Mouse (Mus musculus) bone marrow, adult 2 months (tissue): ENCODE results near the gene Slc7a10.

Experiments
- CTCF ChIP-seq: fragments of 200-500 bp; IDR thresholded peaks from 2 replicates; pipeline ENCODE4 v1.5.1; 2011; ENCODE audit warnings: low read length, control low read depth; ENCODE audit not compliant: control insufficient read depth, insufficient read depth
- POLR2A ChIP-seq: fragments of 200-500 bp; IDR thresholded peaks from 2 replicates; pipeline ENCODE4 v1.6.1; 2011; ENCODE audit warnings: low read depth, mild to moderate bottlenecking, control low read depth, low read length, borderline replicate concordance; ENCODE audit not compliant: control insufficient read depth

DNA sequence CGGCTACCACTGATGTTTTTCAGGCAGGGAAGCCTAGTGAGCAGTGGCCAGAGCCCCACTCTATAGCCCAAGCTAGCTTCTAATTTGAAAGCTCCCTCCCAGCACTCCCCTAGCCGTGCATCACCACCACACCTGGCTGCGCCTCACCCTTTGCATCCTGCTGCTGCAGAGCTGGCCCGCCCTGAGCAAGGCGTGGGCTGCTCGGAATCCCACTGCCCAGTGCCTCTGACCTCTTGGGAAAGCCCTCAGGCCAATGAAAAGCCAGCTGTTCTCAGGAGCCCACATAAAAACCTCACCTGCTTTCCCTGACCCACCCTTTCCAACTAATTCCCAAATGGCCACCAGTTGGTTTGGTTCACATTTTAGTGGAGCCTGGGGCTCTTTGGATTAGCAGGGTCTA, 22.1 kb upstream of the Slc7a10 start:
- TF ChIP-seq CTCF: no peak
- no peak for TF ChIP-seq POLR2A
